Mouse (Mus musculus) cerebral cortex, adult 2 months (tissue): ENCODE data around the gene Tmem136.

ENCODE experiments used
- WGBS: fragments of 180-500 bp; shearing (Covaris S2); methylation state at CpG from one replicate; pipeline ENCODE4 v1.1.7; 2018; 5-methylcytosine and 5-hydroxymethylcytosine counted together

The Tmem136 gene

GRCm38 (mm10) chr9:43116134-43116996 lies at the start of gene Tmem136:
TSS of gene Tmem136 (minus strand) at chr9:43116570.
- 4% methylated on average over 55 of the region's 55 CpGs for WGBS

- 77% methylated on average over 6 of the region's 6 CpGs for WGBS
Measured at GRCm38 (mm10) chr9:43155960-43156359, 39.6 kb upstream of the Tmem136 start.

GRCm38 (mm10) chr9:43151779-43152178 lies 35.4 kb upstream of the Tmem136 start:
- 76% methylated on average over 6 of the region's 6 CpGs for WGBS

GRCm38 (mm10) chr9:43150957-43151356 lies 34.6 kb upstream of the Tmem136 start:
- WGBS, result 70% methylated on average over 9 of the region's 9 CpGs

- 37% methylated on average over 10 of the region's 10 CpGs for WGBS
Measured at GRCm38 (mm10) chr9:43150075-43150474, 33.7 kb upstream of the Tmem136 start.

- WGBS, result 49% methylated on average over 3 of the region's 3 CpGs
Measured at GRCm38 (mm10) chr9:43149498-43149897, 33.1 kb upstream of the Tmem136 start.

GRCm38 (mm10) chr9:43145196-43145595 lies 28.8 kb upstream of the Tmem136 start:
- 94% methylated on average over 4 of the region's 4 CpGs for WGBS

- WGBS, result 42% methylated on average over 12 of the region's 12 CpGs
Measured at GRCm38 (mm10) chr9:43144206-43144810, 27.9 kb upstream of the Tmem136 start.

- 3% methylated on average over 4 of the region's 4 CpGs for WGBS
Measured at GRCm38 (mm10) chr9:43141839-43142238, 25.5 kb upstream of the Tmem136 start.

- 63% methylated on average over 3 of the region's 3 CpGs for WGBS
Measured at GRCm38 (mm10) chr9:43133525-43133924, 17.2 kb upstream of the Tmem136 start.

GRCm38 (mm10) chr9:43132380-43132779 lies 16.0 kb upstream of the Tmem136 start:
- WGBS, result 56% methylated on average over 4 of the region's 4 CpGs

- 70% methylated on average over 5 of the region's 5 CpGs for WGBS
Measured at GRCm38 (mm10) chr9:43131940-43132339, 15.6 kb upstream of the Tmem136 start.

GRCm38 (mm10) chr9:43130684-43131083 lies 14.3 kb upstream of the Tmem136 start:
- WGBS, result 90% methylated on average over 2 of the region's 2 CpGs

GRCm38 (mm10) chr9:43127101-43127787 lies 10.9 kb upstream of the Tmem136 start:
- 39% methylated on average over 10 of the region's 10 CpGs for WGBS

- WGBS, result 34% methylated on average over 1 of the region's 1 CpGs
Measured at GRCm38 (mm10) chr9:43122379-43122778, 6.0 kb upstream of the Tmem136 start.

GRCm38 (mm10) chr9:43121948-43122347 lies 5.6 kb upstream of the Tmem136 start:
- 81% methylated on average over 2 of the region's 2 CpGs for WGBS

GRCm38 (mm10) chr9:43116997-43117336 lies 597 bp upstream of the Tmem136 start:
- 87% methylated on average over 6 of the region's 6 CpGs for WGBS

- WGBS, result 22% methylated on average over 12 of the region's 12 CpGs
Measured at GRCm38 (mm10) chr9:43115431-43116133, 788 bp downstream of the Tmem136 start.

GRCm38 (mm10) chr9:43114833-43115232 lies 1.5 kb downstream of the Tmem136 start:
- 66% methylated on average over 4 of the region's 4 CpGs for WGBS

GRCm38 (mm10) chr9:43110286-43110980 lies 5.9 kb downstream of the Tmem136 start:
- 70% methylated on average over 8 of the region's 8 CpGs for WGBS

- WGBS, result 82% methylated on average over 7 of the region's 7 CpGs
Measured at GRCm38 (mm10) chr9:43109125-43109524, 7.2 kb downstream of the Tmem136 start.
